Mouse (Mus musculus) C2C12 (cell line): ENCODE data around the gene March2.

ENCODE experiments used
- CTCF ChIP-seq: IDR thresholded peaks from one replicate; pipeline ENCODE4 v1.5.1; 2011; ENCODE audit not compliant: control insufficient read depth, insufficient read depth, insufficient read length
- MAX ChIP-seq: IDR thresholded peaks from one replicate; pipeline ENCODE4 v1.6.1; 2011; ENCODE audit warnings: mild to moderate bottlenecking, control low read depth
- USF1 ChIP-seq: IDR thresholded peaks from one replicate; pipeline ENCODE4 v1.6.1; 2011; ENCODE audit warnings: low read depth, mild to moderate bottlenecking, control low read depth, moderate library complexity

DNA sequence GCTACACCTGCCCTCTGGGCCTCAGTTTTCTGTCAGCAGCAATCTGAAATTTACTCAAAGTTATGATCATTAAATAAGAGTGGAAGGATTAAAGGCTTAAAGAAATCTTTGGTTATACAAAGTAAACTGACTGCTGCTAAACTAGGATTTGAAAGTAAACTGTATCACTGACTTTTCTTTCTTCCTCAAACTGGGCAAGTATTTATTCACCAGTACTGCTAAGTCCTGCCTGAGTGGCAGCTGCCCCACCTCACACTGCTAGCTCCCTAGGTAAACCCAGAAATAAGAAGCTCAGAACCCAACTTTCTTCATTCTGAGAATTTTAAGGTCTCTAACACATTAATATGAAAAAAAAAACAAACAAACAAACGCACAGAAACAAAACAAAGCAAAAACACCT, 44.6 kb downstream of the March2 start:
- TF ChIP-seq CTCF, result no peak
- TF ChIP-seq USF1, result no peak
- no peak for TF ChIP-seq MAX
